Mouse (Mus musculus) lung, adult 2 months (tissue): ENCODE measurements at regions not wholly inside any gene's neighbourhood (a gene's known extent, or its start where the extent isn't known, plus 50 kb on each side); places are given as distances from the start of the nearest gene placed in this dataset.

Source experiments
- CTCF ChIP-seq: fragments of 200-500 bp; IDR thresholded peaks from 2 replicates; pipeline ENCODE4 v1.5.1; 2011; ENCODE audit warnings: mild to moderate bottlenecking, low read length, control low read depth; ENCODE audit not compliant: insufficient read depth
- POLR2A ChIP-seq: fragments of 200-500 bp; IDR thresholded peaks from 2 replicates; pipeline ENCODE4 v1.6.1; 2011; ENCODE audit warnings: low read depth, mild to moderate bottlenecking, control low read depth, low read length, borderline replicate concordance; ENCODE audit errors: extremely low read depth

DNA sequence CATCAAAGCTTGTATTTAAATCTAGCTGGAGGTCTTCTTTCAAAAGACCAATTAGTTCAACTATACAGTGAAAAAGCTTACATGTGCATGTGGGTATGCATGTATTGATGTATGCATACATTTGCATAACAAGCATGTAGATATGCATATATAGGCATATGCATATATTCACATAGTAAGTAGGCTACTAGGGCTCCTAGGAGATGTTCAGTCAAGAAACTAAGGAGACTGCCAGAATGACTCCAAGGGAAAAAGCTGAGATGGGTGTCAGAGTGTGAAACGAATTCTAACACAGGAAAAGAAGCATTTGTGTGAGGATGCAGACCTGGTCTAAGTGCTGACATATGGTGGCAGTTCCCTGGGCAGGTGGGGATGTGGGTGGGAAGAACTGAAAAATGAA, 274.2 kb downstream of the Foxa2 start:
- TF ChIP-seq CTCF (no peak), POLR2A (no peak)
